Mouse (Mus musculus) CH12.LX (cell line): ENCODE measurements at regions not wholly inside any gene's neighbourhood (a gene's known extent, or its start where the extent isn't known, plus 50 kb on each side); places are given as distances from the start of the nearest gene placed in this dataset.
A peak's percentile ranks its signal among the peaks of the same experiment; 100 is the strongest.

Experiments used
- DNase-seq: peaks from one replicate; pipeline ENCODE4 v3.0.0-alpha.2; 2013; ENCODE audit errors: extremely low read depth
- H3K27ac ChIP-seq: 2 replicates; pipeline ENCODE4 v1.5.1; 2012; ENCODE audit warnings: low read depth, mild to moderate bottlenecking, control low read depth, moderate library complexity; ENCODE audit not compliant: insufficient read depth
- H3K27me3 ChIP-seq: replicated peaks from 2 replicates; pipeline ENCODE3; 2012; ENCODE audit warnings: inconsistent platforms
- H3K36me3 ChIP-seq, 2 experiments: replicated peaks in 1 of 2; 2 replicates each; pipeline versions ENCODE3 to v1.6.1; 2012; ENCODE audit warnings: inconsistent platforms in 1 of 2, low read length in 1 of 2, mild to moderate bottlenecking in 1 of 2, mixed read lengths in 1 of 2, moderate library complexity in 1 of 2; ENCODE audit not compliant: control insufficient read depth in 1 of 2, insufficient read depth in 1 of 2
- H3K4me1 ChIP-seq, 2 experiments: 2 replicates each; pipeline ENCODE4 v1.6.1; 2012; ENCODE audit warnings: inconsistent platforms in 1 of 2, moderate library complexity in 1 of 2; ENCODE audit not compliant: insufficient read depth in 2 of 2, control insufficient read depth in 1 of 2
- H3K4me2 ChIP-seq: 2 replicates; pipeline ENCODE4 v1.6.1; 2012; ENCODE audit warnings: low read depth, mild to moderate bottlenecking, control low read depth; ENCODE audit not compliant: poor library complexity, insufficient read depth, severe bottlenecking
- H3K4me3 ChIP-seq, 3 experiments: fragments of 150-350 bp in 1 of 3; sonication (generic) in 1 of 3; replicated peaks in 1 of 3; 2 replicates each; pipeline versions ENCODE3 to v1.5.1; 2011 to 2012; ENCODE audit warnings: low read depth in 2 of 3, low read length in 2 of 3, mild to moderate bottlenecking in 2 of 3, moderate library complexity in 2 of 3, control low read depth in 1 of 3, improper control_type of control experiment in 1 of 3, inconsistent platforms in 1 of 3, mixed read lengths in 1 of 3; ENCODE audit not compliant: poor library complexity in 1 of 3
- H3K79me2 ChIP-seq: replicated peaks from 2 replicates; pipeline ENCODE4 v1.6.1; 2012; ENCODE audit warnings: mild to moderate bottlenecking, moderate library complexity; ENCODE audit not compliant: control insufficient read depth, poor library complexity, insufficient read depth, severe bottlenecking; ENCODE audit errors: extremely low read depth
- H3K9ac ChIP-seq: 2 replicates; pipeline ENCODE4 v1.6.1; 2012; ENCODE audit warnings: low read depth, mild to moderate bottlenecking, control low read depth, moderate library complexity; ENCODE audit not compliant: insufficient read depth
- H3K9me3 ChIP-seq: replicated peaks from 2 replicates; pipeline ENCODE3; 2012; ENCODE audit warnings: low read length, inconsistent platforms, mixed read lengths
- BHLHE40 ChIP-seq: IDR thresholded peaks from 2 replicates; pipeline ENCODE4 v1.6.1; 2011; ENCODE audit warnings: mild to moderate bottlenecking, low read depth, low read length, improper control_type of control experiment
- CHD1 ChIP-seq: IDR thresholded peaks from 2 replicates; pipeline ENCODE4 v1.6.1; 2012; ENCODE audit warnings: low read depth, low read length, improper control_type of control experiment, inconsistent platforms
- CHD2 ChIP-seq: IDR thresholded peaks from 2 replicates; pipeline ENCODE4 v1.6.1; 2011; ENCODE audit warnings: low read length, improper control_type of control experiment
- E2F4 ChIP-seq: IDR thresholded peaks from 2 replicates; pipeline ENCODE4 v1.6.1; 2011; ENCODE audit warnings: low read depth, low read length, improper control_type of control experiment; ENCODE audit not compliant: insufficient replicate concordance
- ELF1 ChIP-seq: IDR thresholded peaks from 2 replicates; pipeline ENCODE4 v1.6.1; 2014; ENCODE audit warnings: low read depth, mild to moderate bottlenecking, inconsistent platforms, low read length, improper control_type of control experiment
- EP300 ChIP-seq: IDR thresholded peaks from 2 replicates; pipeline ENCODE4 v1.6.1; 2011; ENCODE audit warnings: low read length, improper control_type of control experiment
- ETS1 ChIP-seq: conservative IDR thresholded peaks from 2 replicates; pipeline ENCODE4 v1.6.1; 2012; ENCODE audit warnings: low read depth, mild to moderate bottlenecking, inconsistent platforms, low read length, improper control_type of control experiment, moderate library complexity
- HCFC1 ChIP-seq: IDR thresholded peaks from 2 replicates; pipeline ENCODE4 v1.6.1; 2012; ENCODE audit warnings: low read depth, mild to moderate bottlenecking, inconsistent platforms, low read length, improper control_type of control experiment
- IRF4 ChIP-seq: IDR thresholded peaks from 2 replicates; pipeline ENCODE4 v1.6.1; 2014; ENCODE audit warnings: low read depth, mild to moderate bottlenecking, inconsistent platforms, low read length, improper control_type of control experiment
- JUND ChIP-seq: conservative IDR thresholded peaks from 2 replicates; pipeline ENCODE4 v1.6.1; 2011; ENCODE audit warnings: low read depth, low read length, improper control_type of control experiment
- KAT2A ChIP-seq: IDR thresholded peaks from 2 replicates; pipeline ENCODE4 v1.6.1; 2012; ENCODE audit warnings: low read length, improper control_type of control experiment, inconsistent platforms; ENCODE audit not compliant: insufficient replicate concordance
- MYC ChIP-seq: IDR thresholded peaks from 2 replicates; pipeline ENCODE4 v1.6.1; 2011; ENCODE audit warnings: low read depth, mild to moderate bottlenecking, improper control_type of control experiment, low read length
- PAX5 ChIP-seq: IDR thresholded peaks from 2 replicates; pipeline ENCODE4 v1.6.1; 2012; ENCODE audit warnings: low read length, inconsistent platforms, mixed read lengths
- POLR2AphosphoS2 ChIP-seq: IDR thresholded peaks from 2 replicates; pipeline ENCODE4 v1.6.1; 2011; ENCODE audit warnings: low read depth, low read length, improper control_type of control experiment
- RAD21 ChIP-seq: IDR thresholded peaks from 2 replicates; pipeline ENCODE4 v1.6.1; 2011; ENCODE audit warnings: low read depth, mild to moderate bottlenecking, low read length, improper control_type of control experiment, moderate library complexity
- RCOR1 ChIP-seq: conservative IDR thresholded peaks from 2 replicates; pipeline ENCODE4 v1.6.1; 2012; ENCODE audit warnings: low read depth, mild to moderate bottlenecking, inconsistent platforms, low read length, improper control_type of control experiment
- SIN3A ChIP-seq: IDR thresholded peaks from 2 replicates; pipeline ENCODE4 v1.6.1; 2012; ENCODE audit warnings: low read length, improper control_type of control experiment, inconsistent platforms
- SMC3 ChIP-seq: IDR thresholded peaks from 2 replicates; pipeline ENCODE4 v1.6.1; 2011; ENCODE audit warnings: low read depth, low read length, improper control_type of control experiment
- TBP ChIP-seq: conservative IDR thresholded peaks from 2 replicates; pipeline ENCODE4 v1.6.1; 2011; ENCODE audit warnings: low read depth, low read length, improper control_type of control experiment
- TCF12 ChIP-seq: IDR thresholded peaks from 2 replicates; pipeline ENCODE4 v1.6.1; 2014; ENCODE audit warnings: low read depth, mild to moderate bottlenecking, inconsistent platforms, low read length, improper control_type of control experiment
- UBTF ChIP-seq: IDR thresholded peaks from 2 replicates; pipeline ENCODE4 v1.6.1; 2012; ENCODE audit warnings: low read depth, mild to moderate bottlenecking, inconsistent platforms, low read length, improper control_type of control experiment, moderate library complexity
- USF1 ChIP-seq: IDR thresholded peaks from 2 replicates; pipeline ENCODE4 v1.6.1; 2014; ENCODE audit warnings: low read depth, mild to moderate bottlenecking, inconsistent platforms, low read length, improper control_type of control experiment
- ZKSCAN1 ChIP-seq: IDR thresholded peaks from 2 replicates; pipeline ENCODE4 v1.6.1; 2012; ENCODE audit warnings: low read depth, inconsistent platforms, low read length, improper control_type of control experiment, borderline replicate concordance
- ZMIZ1 ChIP-seq: IDR thresholded peaks from 2 replicates; pipeline ENCODE4 v1.6.1; 2012; ENCODE audit warnings: low read depth, mild to moderate bottlenecking, inconsistent platforms, low read length, improper control_type of control experiment
- dilution Hi-C: fragments of 300-500 bp; cut with MboI; formaldehyde crosslinking; loops from 2 replicates; pipeline ENCODE4 v1.14.3; 2020; ENCODE audit warnings: low sequenced_read_pairs; ENCODE audit not compliant: extremely low pct_unique_long_range_greater_than_20kb, extremely low pct_ligation_motif_present
- in situ Hi-C: fragments of 300-500 bp; cut with MboI; formaldehyde crosslinking; loops from 3 replicates; pipeline ENCODE4 v1.14.3; 2019; ENCODE audit warnings: low sequenced_read_pairs, low pct_ligation_motif_present, low pct_unique_long_range_greater_than_20kb, mixed read lengths

- in situ Hi-C loops (no loop called here), dilution Hi-C loops (no loop called here)
- H3K27me3 ChIP-seq: no peaks in the 10 kb centered on the region
- TF ChIP-seq E2F4 (no peak), RCOR1 (no peak), CHD2 (no peak), JUND (no peak), IRF4 (no peak), TBP (no peak), MYC (no peak), ZMIZ1 (no peak)
- no peaks in the 10 kb centered on the region for H3K79me2 ChIP-seq
- DNase-seq: no peak
- no peak overlapping the region for H3K27ac ChIP-seq
- no peak overlapping the region for H3K9ac ChIP-seq
- no peak overlapping the region for H3K4me2 ChIP-seq
- no peak overlapping the region for H3K4me3 ChIP-seq
- no peaks in the 10 kb centered on the region for H3K36me3 ChIP-seq
- H3K9me3 ChIP-seq: no peaks in the 10 kb centered on the region
- H3K4me1 ChIP-seq: no peaks in the 10 kb centered on the region
Observed at GRCm38 (mm10) chr12:71525255-71525927, 215.7 kb downstream of the Dact1 start.

GRCm38 (mm10) chr12:71526623-71527022, 216.9 kb downstream of the Dact1 start:
- H3K27ac ChIP-seq: no peak overlapping the region
- no peak overlapping the region for H3K4me2 ChIP-seq
- TF ChIP-seq BHLHE40: peak; percentile 66
- TF ChIP-seq POLR2AphosphoS2: no peak
- in situ Hi-C loops (no loop called here), dilution Hi-C loops (no loop called here)
- H3K36me3 ChIP-seq: no peaks in the 10 kb centered on the region
- no peaks in the 10 kb centered on the region for H3K27me3 ChIP-seq
- H3K9ac ChIP-seq: no peak overlapping the region
- H3K4me3 ChIP-seq: no peak overlapping the region
- H3K79me2 ChIP-seq: no peaks in the 10 kb centered on the region
- no peaks in the 10 kb centered on the region for H3K9me3 ChIP-seq
- H3K4me1 ChIP-seq: no peaks in the 10 kb centered on the region
- DNase-seq: no peak

GRCm38 (mm10) chr12:71532161-71532560, 222.5 kb downstream of the Dact1 start:
- no peak overlapping the region for H3K4me2 ChIP-seq
- dilution Hi-C loops (no loop called here), in situ Hi-C loops (no loop called here)
- H3K79me2 ChIP-seq: no peaks in the 10 kb centered on the region
- no peaks in the 10 kb centered on the region for H3K27me3 ChIP-seq
- no peak overlapping the region for H3K4me3 ChIP-seq
- no peak for DNase-seq
- H3K9me3 ChIP-seq: no peaks in the 10 kb centered on the region
- H3K36me3 ChIP-seq: no peaks in the 10 kb centered on the region
- no peak for TF ChIP-seq ETS1
- TF ChIP-seq ZKSCAN1: no peak
- no peak for TF ChIP-seq KAT2A
- TF ChIP-seq TBP: no peak
- no peak for TF ChIP-seq CHD2
- TF ChIP-seq EP300: no peak
- no peak for TF ChIP-seq MYC
- no peak for TF ChIP-seq IRF4
- TF ChIP-seq USF1: no peak
- no peak for TF ChIP-seq POLR2AphosphoS2
- TF ChIP-seq CHD1: no peak
- no peak for TF ChIP-seq HCFC1
- TF ChIP-seq ELF1: no peak
- TF ChIP-seq SMC3: no peak
- no peak for TF ChIP-seq JUND
- TF ChIP-seq UBTF: no peak
- TF ChIP-seq SIN3A: no peak
- no peak for TF ChIP-seq RAD21
- no peak for TF ChIP-seq TCF12
- TF ChIP-seq PAX5: no peak
- H3K9ac ChIP-seq: no peak overlapping the region
- peaks cover 4 to 23% of the 10 kb centered on the region in 2 experiments; a peak in 3 of 4 replicates for H3K4me1 ChIP-seq
- no peak overlapping the region for H3K27ac ChIP-seq
